Mouse (Mus musculus) right cerebral cortex, postnatal 36 days (tissue): ENCODE results near the gene Tmem56.

ENCODE experiments used
- DNase-seq, 2 experiments: peaks; one replicate each; pipeline ENCODE4 v3.0.0; 2022; ENCODE audit warnings: low spot score in 2 of 2, mixed read lengths in 1 of 2

Tmem56 gene

DNA sequence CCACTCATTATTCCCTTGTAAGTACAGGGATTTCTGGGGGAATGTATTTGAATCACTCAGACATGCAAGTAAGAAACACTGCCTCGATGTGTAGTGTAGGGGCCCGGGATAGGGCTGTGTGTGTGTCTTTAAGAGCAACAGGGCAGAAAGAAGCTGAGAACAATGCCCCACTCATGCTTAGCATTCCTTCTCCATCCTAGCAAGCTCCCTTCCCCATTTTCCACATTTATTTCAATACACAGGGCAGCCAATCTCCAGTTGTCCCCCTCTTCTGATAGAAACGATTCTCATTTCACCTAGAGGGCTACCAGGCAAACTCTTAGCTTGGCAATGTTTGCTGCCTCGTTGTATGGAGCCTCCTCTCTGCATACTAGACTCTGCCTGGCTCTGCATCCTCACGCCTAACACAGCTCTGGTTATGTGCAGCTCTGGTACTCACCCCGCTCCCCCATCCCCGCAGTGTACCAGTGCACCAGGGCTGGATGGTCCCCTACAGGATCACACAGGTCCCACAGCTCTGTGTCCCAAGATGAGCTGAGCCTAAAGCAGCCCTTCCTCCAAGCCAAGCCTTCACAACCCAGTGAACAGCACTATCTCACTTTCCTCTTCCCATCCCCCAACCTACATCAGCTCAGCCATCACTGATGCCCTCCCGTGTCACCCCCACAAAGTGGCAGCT, 42.4 kb downstream of the Tmem56 start:
- no peak for DNase-seq

- DNase-seq, result no peak
Observed at GRCm38 (mm10) chr3:121239096-121239495, 43.8 kb downstream of the Tmem56 start.

DNA sequence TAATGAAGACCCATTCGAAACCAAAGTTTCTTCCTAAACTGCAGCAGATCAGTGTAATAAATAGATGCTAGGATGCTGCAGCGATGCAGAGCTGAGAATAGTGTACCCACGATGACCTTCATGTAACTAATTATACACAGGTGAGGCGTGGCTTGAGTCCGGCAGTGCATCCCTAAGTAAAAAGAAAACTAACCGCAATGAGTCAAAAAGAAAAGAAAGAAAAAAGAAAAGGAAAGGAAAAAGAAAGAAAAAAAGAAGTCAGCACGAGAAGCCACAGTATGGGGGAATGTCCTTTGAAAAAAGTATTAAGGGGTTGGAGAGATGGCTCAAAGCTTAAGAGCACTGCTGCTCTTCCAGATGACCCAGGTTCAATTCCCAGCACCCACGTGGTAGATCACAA, 58.1 kb downstream of the Tmem56 start:
- DNase-seq, result no peak

GRCm38 (mm10) chr3:121224185-121224584, 58.7 kb downstream of the Tmem56 start:
- DNase-seq, result no peak

GRCm38 (mm10) chr3:121221987-121222386, 60.9 kb downstream of the Tmem56 start:
- no peak for DNase-seq

- DNase-seq, result no peak
Observed at GRCm38 (mm10) chr3:121217011-121217410, 65.9 kb downstream of the Tmem56 start.

DNA sequence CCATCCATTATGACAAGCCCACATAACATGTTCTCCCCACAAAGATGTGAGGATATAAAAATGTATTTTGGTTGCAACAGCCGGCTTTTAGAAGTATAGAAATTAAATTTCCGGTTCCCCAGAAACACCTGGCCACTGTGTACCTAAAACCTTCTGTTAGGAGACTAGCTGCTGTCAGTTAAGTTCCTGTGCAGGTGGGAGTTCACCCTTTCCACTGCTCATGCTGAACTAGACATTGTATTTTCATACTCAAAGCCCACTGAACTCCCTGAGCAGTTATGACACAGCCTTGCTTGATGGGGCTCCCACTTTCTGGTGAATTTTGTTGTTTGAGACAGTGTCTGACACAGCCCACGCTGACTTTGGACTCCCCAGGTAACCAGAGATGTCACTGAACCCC, 69.4 kb downstream of the Tmem56 start:
- no peak for DNase-seq

- DNase-seq, result no peak
Observed at GRCm38 (mm10) chr3:121212156-121212555, 70.7 kb downstream of the Tmem56 start.

- DNase-seq, result no peak
Observed at GRCm38 (mm10) chr3:121208994-121209393, 73.9 kb downstream of the Tmem56 start.

DNA sequence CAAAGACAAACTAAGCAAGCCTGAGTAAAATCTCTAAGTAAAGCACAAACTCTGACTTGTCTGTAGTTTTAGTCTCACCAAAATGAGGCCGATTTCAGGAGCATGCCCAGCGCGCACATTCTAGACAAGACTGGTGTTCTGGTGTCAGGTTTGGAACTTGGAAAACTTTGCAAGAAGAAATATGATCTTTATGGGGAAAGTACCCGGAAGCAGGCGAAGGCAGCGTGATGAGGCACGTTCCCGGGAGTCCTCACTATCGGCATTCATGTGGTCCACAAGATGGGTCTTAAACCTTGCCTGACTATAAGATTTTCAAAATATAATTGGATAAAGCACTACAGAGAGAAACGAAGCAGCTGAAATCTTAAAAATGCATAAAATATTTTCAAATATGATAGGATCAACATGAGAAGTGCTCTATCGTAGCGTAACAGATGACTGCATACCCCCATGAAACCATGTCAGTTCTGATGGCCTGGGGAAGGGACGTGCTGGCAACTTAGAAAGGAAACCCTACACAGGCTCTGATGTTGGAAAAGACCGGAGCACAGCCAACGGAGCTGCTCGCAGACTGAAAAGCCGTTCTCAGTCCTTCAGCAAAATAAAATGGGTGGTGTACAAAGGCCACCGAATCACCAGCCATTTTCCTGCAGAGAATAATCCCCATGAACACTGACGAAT, 76.6 kb downstream of the Tmem56 start:
- DNase-seq, result no peak

DNA sequence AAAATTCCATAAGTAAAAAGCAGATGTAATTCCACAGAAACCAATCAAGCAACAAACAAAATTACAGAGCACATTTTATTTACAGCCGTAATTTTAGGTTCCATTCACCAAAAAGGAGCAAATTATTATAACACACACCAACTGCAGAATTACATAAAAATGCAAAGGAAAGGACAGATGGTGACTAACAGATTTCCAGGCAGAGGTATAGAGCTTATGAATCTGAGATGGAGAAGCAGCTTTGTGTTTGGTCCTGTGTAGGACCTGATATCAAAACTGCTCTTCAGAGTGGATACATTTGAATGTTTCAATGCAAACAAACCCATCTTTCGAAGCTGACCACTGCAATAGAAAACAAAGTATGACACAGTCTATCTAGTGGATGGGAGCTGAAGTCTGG, 80.3 kb downstream of the Tmem56 start:
- no peak for DNase-seq

DNA sequence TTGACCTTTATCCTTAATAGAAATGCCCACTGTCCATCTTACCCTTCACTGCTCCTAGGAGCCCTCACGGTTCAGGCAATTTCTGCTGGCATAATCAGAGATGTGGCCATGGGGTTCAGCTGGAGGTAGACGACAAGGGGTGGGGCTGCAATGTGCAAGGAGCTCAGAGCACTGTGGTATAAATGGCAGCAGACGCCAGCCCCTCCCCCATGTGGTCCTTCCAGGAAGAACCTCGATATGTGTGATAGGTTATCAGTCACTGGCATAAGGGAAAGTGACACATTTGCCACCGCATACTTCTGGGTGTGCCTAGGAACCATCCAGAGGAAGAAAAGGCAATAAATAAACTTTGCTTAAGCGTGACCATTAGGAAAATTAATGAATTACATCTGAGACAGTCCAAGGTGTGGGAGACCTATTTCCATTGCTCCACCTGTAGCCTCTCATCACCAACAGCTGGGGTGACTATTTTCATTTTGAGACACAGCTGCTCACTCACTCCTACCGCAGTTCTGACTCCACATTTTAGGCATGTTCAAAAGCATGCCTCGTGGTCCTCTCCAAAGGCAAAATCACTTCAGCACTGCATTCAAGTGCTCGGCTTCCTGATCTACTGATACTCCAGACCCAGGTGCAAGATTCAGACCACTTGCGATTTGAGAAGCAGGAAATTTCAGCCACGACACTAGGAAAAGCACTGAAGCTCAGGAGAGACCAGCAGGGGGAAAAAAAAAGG, 81.7 kb downstream of the Tmem56 start:
- no peak for DNase-seq

GRCm38 (mm10) chr3:121189199-121189598, 93.7 kb downstream of the Tmem56 start:
- no peak for DNase-seq

DNA sequence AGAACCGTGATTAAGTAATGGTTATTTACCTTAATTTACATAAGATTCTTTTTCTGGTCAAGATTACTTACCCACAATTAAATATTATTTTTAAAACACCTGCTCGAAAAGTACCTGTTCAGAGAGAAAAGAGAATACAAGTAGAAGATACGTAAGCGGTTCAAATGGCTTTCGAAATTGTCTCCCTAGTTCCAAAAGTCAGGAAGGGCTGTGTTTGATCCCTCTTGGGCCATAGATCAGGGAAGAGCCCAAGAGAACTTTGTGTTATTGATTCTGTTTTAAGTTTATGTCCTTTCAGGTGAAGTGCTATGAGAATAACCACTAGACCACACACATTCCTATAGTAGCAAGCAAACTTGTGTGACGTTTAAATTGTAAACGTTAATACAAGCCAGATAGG, 95.4 kb downstream of the Tmem56 start:
- DNase-seq, result no peak

- DNase-seq, result no peak
Observed at GRCm38 (mm10) chr3:121186925-121187324, 96.0 kb downstream of the Tmem56 start.

- DNase-seq, result no peak
Observed at GRCm38 (mm10) chr3:121185197-121185596, 97.7 kb downstream of the Tmem56 start.

DNA sequence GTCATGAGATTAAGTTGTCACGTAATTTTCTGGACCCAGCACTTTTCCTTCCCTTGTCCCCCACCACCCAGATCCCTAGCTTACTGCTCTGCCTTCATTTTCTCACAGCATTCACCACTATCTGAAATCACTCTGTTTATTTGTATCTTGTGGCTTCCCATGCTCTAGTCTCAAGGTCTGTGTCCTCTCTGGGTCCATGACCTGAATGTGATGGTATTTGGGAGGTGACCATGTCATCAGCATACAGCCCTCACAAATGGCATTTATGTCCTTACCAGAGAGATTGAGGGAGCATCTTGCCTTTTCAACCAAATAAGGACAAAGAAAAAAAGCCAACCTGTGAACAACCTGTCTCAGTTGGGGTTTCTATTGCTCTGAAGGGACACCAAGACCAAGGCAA, 106.9 kb downstream of the Tmem56 start:
- no peak for DNase-seq

GRCm38 (mm10) chr3:121174248-121174945, 108.5 kb downstream of the Tmem56 start:
- no peak for DNase-seq

- no peak for DNase-seq
Observed at GRCm38 (mm10) chr3:121172718-121173117, 110.2 kb downstream of the Tmem56 start.

GRCm38 (mm10) chr3:121171872-121172265, 111.0 kb downstream of the Tmem56 start:
- no peak for DNase-seq

- peak; percentile 85 to 88 for DNase-seq
Observed at GRCm38 (mm10) chr3:121171243-121171871, 111.5 kb downstream of the Tmem56 start, which contains the start of gene Rwdd3. Rwdd3 (minus strand) TSS chr3:121171695.

GRCm38 (mm10) chr3:121170631-121171030, 112.3 kb downstream of the Tmem56 start:
- no peak for DNase-seq
